In the genomic region with DNA sequence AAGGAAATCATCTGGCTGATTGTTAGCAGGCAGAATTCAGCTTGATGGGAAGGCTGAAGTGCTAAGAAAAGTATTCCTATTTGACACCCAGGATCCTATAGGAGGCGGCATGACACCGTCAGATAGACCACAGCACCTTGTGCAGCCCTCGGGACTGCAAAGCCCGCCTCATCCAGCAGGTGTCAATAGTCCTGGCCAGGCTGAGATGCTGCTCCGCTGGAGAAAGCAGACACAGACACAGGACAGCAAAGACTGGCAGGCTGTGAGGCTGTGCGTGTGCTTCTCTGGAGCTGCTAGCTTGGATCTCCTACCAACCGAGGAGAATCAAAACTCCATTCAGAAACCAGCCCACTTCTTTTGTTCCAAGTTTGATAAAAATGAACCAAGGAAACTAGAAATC, we compare ENCODE assay signal across 8 mouse cellular contexts.
A peak's percentile ranks its signal among the peaks of the same experiment; 100 is the strongest.
DNase-seq lines count a peak whose midpoint lies in the region; ATAC-seq and TF ChIP-seq lines count a peak whose summit lies in the region.

No protein-coding gene starts in this region.

- peaks cover 55% of the 10 kb centered on the region for H3K27me3 ChIP-seq in forebrain, embryonic 10.5 days (ENCODE audit: poor library complexity, severe bottlenecking)
- peaks cover 16% of the 10 kb centered on the region for H3K27me3 ChIP-seq in heart, embryonic 15.5 days
- no peaks in the 10 kb centered on the region for H3K27me3 ChIP-seq in liver, adult 2 months (ENCODE audit: control insufficient read depth, insufficient read depth, low read length)

- peak; percentile 90 for ATAC-seq in heart, embryonic 15.5 days (replicated peaks; ENCODE audit: insufficient number of reproducible peaks, insufficient read depth, low FRiP score, low read depth)

- no peak overlapping the region for H3K4me3 ChIP-seq in forebrain, embryonic 10.5 days
- H3K4me3 ChIP-seq in heart, embryonic 15.5 days, result no peak overlapping the region
- no peak overlapping the region for H3K4me3 ChIP-seq in liver, adult 2 months (ENCODE audit: insufficient read depth, low read depth, low read length)

- WGBS in forebrain, embryonic 10.5 days, result under 1% methylated on average over 7 of the region's 7 CpGs
- under 1% methylated on average over 7 of the region's 7 CpGs for WGBS in heart, embryonic 15.5 days
- 2% methylated on average over 7 of the region's 7 CpGs for WGBS in liver, adult 2 months

- peaks cover 25% of the 10 kb centered on the region for H3K4me1 ChIP-seq in forebrain, embryonic 10.5 days
- peaks cover 11% of the 10 kb centered on the region for H3K4me1 ChIP-seq in heart, embryonic 15.5 days (replicated peaks)
- no peaks in the 10 kb centered on the region for H3K4me1 ChIP-seq in liver, adult 2 months (ENCODE audit: control insufficient read depth, insufficient read depth, low read length)

- no peaks in the 10 kb centered on the region for H3K36me3 ChIP-seq in forebrain, embryonic 10.5 days (replicated peaks)
- H3K36me3 ChIP-seq in heart, embryonic 15.5 days, result no peaks in the 10 kb centered on the region
- no peaks in the 10 kb centered on the region for H3K36me3 ChIP-seq in liver, adult 2 months (ENCODE audit: control insufficient read depth, insufficient read depth, low read length)

- H3K27ac ChIP-seq in forebrain, embryonic 10.5 days, result no peak overlapping the region
- no peak overlapping the region for H3K27ac ChIP-seq in heart, embryonic 15.5 days
- H3K27ac ChIP-seq in liver, adult 2 months (replicated peaks; ENCODE audit: insufficient read depth, low read depth, low read length), result no peak overlapping the region

- TF ChIP-seq POLR2A in liver, adult 2 months (IDR thresholded peaks at IDR 0.05; ENCODE audit: extremely low read depth, insufficient read depth, low read length), result no peak

- TF ChIP-seq CTCF in liver, adult 2 months (IDR thresholded peaks at IDR 0.05; ENCODE audit: low read depth, low read length), result peak; percentile 100

- H3K79me2 ChIP-seq in liver, adult 2 months (ENCODE audit: control insufficient read depth, insufficient read depth, low read length), result no peaks in the 10 kb centered on the region

- peak; percentile 86 for DNase-seq in CD4-positive helper T cell, adult 2 months (ENCODE audit: low read depth, low spot score)
- peak; percentile 64 for DNase-seq in brain, embryonic 18.5 days (ENCODE audit: low read depth, low spot score)
- peak; percentile 82 for DNase-seq in forebrain, embryonic 10.5 days (ENCODE audit: extremely low spot score, low spot score)
- DNase-seq in kidney, postnatal 10 days, result peak; percentile 87
- DNase-seq in liver, adult 2 months (ENCODE audit: extremely low read depth, low read depth, low spot score), result peak; percentile 68
- DNase-seq in naive thymus-derived CD4-positive, alpha-beta T cell, adult 2 months (ENCODE audit: low read depth), result peak; percentile 89
- peak; percentile 68 to 81 for DNase-seq in spleen, postnatal 4 days (ENCODE audit: low spot score in 2 of 2)

- H3K4me2 ChIP-seq in heart, embryonic 15.5 days, result no peak overlapping the region

- H3K9me3 ChIP-seq in forebrain, embryonic 10.5 days, result no peaks in the 10 kb centered on the region
- no peaks in the 10 kb centered on the region for H3K9me3 ChIP-seq in heart, embryonic 15.5 days (replicated peaks)

- no peak overlapping the region for H3K9ac ChIP-seq in heart, embryonic 15.5 days
- no peak overlapping the region for H3K9ac ChIP-seq in liver, adult 2 months (ENCODE audit: low read depth, low read length)
